Mouse (Mus musculus) testis, adult 2 months (tissue): ENCODE measurements around the gene Rps3. TPM values are rescaled to one million over a fixed set of nuclear protein-coding genes. Genes with fewer than 3 reads are reported as not detected.

Experiments
- H3K27ac ChIP-seq: fragments of 200-500 bp; 2 replicates; pipeline ENCODE4 v1.5.1; 2012; ENCODE audit warnings: low read depth, low read length; ENCODE audit not compliant: control insufficient read depth, insufficient read depth
- H3K27me3 ChIP-seq: fragments of 200-500 bp; 2 replicates; pipeline ENCODE4 v1.6.1; 2012; ENCODE audit warnings: mild to moderate bottlenecking, low read length, moderate library complexity; ENCODE audit not compliant: control insufficient read depth, insufficient read depth
- H3K36me3 ChIP-seq: fragments of 200-500 bp; 2 replicates; pipeline ENCODE4 v1.6.1; 2012; ENCODE audit warnings: mild to moderate bottlenecking, low read length; ENCODE audit not compliant: control insufficient read depth, insufficient read depth
- H3K4me1 ChIP-seq: fragments of 200-500 bp; 2 replicates; pipeline ENCODE4 v1.6.1; 2012; ENCODE audit warnings: low read length; ENCODE audit not compliant: control insufficient read depth, insufficient read depth
- H3K4me3 ChIP-seq: fragments of 200-500 bp; 2 replicates; pipeline ENCODE4 v1.5.1; 2012; ENCODE audit warnings: low read depth, mild to moderate bottlenecking, low read length, moderate library complexity, mixed read lengths; ENCODE audit not compliant: control insufficient read depth
- CTCF ChIP-seq: fragments of 200-500 bp; IDR thresholded peaks from 2 replicates; pipeline ENCODE4 v1.5.1; 2012; ENCODE audit warnings: low read depth, mild to moderate bottlenecking, inconsistent platforms, low read length, moderate library complexity; ENCODE audit not compliant: control insufficient read depth, insufficient read depth, insufficient replicate concordance
- POLR2A ChIP-seq: fragments of 200-500 bp; IDR thresholded peaks from 2 replicates; pipeline ENCODE4 v1.6.1; 2012; ENCODE audit warnings: low read depth, mild to moderate bottlenecking, inconsistent platforms, low read length, moderate library complexity; ENCODE audit not compliant: control insufficient read depth
- polyA plus RNA-seq: library from polyadenylated mRNA; depleted of rRNA; stranded (reverse); fragments of >200 nt; gene quantifications from 2 replicates; pipeline ENCODE4 v1.2.3, GENCODE M21; 2012

Gene Rps3
- polyA plus RNA-seq, 1 experiment = 70.0 TPM

DNA sequence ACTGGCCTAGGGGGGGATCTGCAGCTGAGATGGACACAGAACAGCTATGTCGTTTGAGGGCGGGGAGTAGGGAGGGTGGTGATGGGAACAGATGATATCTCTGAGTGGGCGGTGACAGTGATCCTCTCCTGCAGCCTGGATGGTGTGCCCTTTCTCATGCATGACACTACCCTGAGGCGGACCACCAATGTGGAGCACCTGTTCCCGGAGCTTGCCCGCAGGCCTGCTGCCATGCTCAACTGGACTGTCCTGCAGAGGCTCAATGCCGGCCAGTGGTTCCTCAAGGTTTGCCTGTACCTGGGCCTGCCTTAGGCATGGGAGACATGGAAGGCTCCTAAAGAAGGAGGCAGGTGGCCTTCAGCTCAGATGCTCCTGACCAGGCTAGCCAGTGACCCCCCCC, 30.7 kb downstream of the Rps3 start:
- Histone ChIP-seq H3K4me1 (no peaks in the 10 kb centered on the region; the same call in 1 of the 2 replicates), H3K27ac (no peak overlapping the region), H3K36me3 (no peaks in the 10 kb centered on the region), H3K4me3 (no peak overlapping the region), H3K27me3 (no peaks in the 10 kb centered on the region)
- TF ChIP-seq CTCF (no peak), POLR2A (no peak)

DNA sequence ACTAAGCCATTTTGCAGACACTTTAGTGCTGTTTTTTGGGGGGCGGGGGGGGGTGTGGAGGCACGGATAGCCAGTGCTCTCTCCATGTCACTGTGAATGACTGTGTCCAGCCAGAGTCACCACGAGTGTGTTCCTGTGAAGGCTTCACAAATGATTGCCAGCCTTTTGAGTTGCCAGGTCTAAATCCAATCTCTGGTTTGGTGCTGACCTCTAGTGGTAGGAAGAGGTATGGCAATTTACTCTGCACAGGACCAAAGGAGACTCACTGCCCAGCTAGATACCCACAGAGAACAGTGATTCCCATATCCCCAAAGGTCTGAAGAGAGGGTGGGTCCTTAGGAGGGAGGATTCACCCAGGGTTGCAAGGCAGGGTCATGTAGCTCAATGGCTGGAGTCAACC, 32.8 kb downstream of the Rps3 start:
- H3K36me3 ChIP-seq = no peaks in the 10 kb centered on the region
- H3K4me3 ChIP-seq = no peak overlapping the region
- no peaks in the 10 kb centered on the region for H3K27me3 ChIP-seq
- H3K27ac ChIP-seq = no peak overlapping the region
- TF ChIP-seq POLR2A (no peak), CTCF (peak; percentile 55; the same call in 1 of the 2 replicates)
- H3K4me1 ChIP-seq = no peaks in the 10 kb centered on the region; the same call in 1 of the 2 replicates

DNA sequence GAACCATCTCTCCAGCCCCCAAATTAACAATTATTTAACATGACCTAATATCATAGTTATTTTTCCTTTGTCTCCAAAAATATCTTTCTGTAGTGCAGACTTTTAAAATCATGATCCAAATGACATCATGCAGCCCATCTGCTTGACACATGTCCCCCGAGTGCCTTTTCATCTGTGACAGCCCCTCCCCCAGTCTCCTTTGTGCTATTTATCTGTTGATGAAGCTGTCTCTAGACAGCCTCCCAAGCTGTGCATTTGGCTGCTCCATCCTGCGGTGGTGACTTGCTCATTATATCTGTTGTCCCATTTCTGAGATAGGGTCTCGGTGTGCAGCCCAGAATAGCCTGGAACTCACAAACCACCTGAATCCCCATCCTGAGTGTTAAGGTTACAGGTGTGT, 33.8 kb downstream of the Rps3 start:
- Histone ChIP-seq H3K27ac (no peak overlapping the region), H3K4me1 (no peaks in the 10 kb centered on the region; the same call in 1 of the 2 replicates), H3K36me3 (no peaks in the 10 kb centered on the region), H3K27me3 (no peaks in the 10 kb centered on the region), H3K4me3 (no peak overlapping the region)
- TF ChIP-seq CTCF (no peak), POLR2A (no peak)

- no peaks in the 10 kb centered on the region; the same call in 1 of the 2 replicates for H3K4me1 ChIP-seq
- H3K36me3 ChIP-seq = no peaks in the 10 kb centered on the region
- no peak overlapping the region for H3K4me3 ChIP-seq
- TF ChIP-seq CTCF (no peak), POLR2A (no peak)
- no peaks in the 10 kb centered on the region for H3K27me3 ChIP-seq
- no peak overlapping the region for H3K27ac ChIP-seq
These were observed 34.5 kb downstream of the Rps3 start for GRCm38 (mm10) chr7:99449063-99449462.

DNA sequence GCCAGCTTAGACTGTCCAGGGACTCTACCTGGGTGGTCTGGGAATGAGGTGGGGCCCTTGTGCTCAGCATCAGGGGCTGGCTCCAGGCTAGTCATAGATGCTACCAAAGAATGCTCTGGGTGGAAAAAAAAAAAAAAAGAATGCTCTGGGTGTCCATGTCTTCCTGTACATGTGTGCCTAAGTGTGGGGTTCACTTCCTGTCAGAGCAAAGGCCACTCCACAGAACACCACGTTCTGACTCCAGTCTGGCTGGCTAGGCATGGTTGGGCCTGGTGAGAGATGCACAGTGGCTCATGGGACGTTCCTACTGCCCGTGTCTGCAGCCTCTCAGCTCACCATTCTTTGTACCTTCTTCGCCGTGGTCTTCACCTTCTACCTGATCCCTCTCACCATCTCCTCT, 34.9 kb downstream of the Rps3 start:
- Histone ChIP-seq H3K27me3 (no peaks in the 10 kb centered on the region), H3K4me3 (no peak overlapping the region), H3K27ac (no peak overlapping the region), H3K36me3 (no peaks in the 10 kb centered on the region), H3K4me1 (no peaks in the 10 kb centered on the region; the same call in 1 of the 2 replicates)
- TF ChIP-seq CTCF (no peak), POLR2A (no peak)

GRCm38 (mm10) chr7:99447323-99447722, 36.2 kb downstream of the Rps3 start:
- Histone ChIP-seq H3K4me3 (peak overlapping the region; percentile 6), H3K27ac (no peak overlapping the region), H3K27me3 (no peaks in the 10 kb centered on the region), H3K4me1 (no peaks in the 10 kb centered on the region; the same call in 1 of the 2 replicates), H3K36me3 (no peaks in the 10 kb centered on the region)
- TF ChIP-seq POLR2A = no peak
- no peak for TF ChIP-seq CTCF

DNA sequence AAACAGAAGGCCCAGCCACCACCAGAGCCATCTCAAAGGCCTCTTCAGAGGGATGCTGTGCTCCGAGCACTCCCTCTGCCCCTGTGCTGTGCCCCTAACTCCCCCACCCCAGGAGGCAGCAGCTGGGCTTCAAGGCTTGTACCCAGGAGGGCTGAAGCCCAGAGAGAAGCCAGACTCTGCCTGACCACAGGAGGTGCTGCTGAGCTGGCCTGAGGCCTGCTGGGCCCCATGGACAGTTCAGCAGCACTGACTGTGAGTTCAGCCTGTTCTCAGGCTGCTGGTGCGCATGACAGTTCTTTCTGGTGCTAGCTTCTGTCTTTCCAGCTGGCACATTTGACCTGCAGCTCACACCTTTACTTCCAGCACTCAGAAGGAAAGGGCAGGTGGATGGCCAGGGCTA, 37.7 kb downstream of the Rps3 start:
- H3K27me3 ChIP-seq = no peaks in the 10 kb centered on the region
- H3K4me1 ChIP-seq = no peaks in the 10 kb centered on the region; the same call in none of the 2 replicates
- TF ChIP-seq POLR2A = no peak
- TF ChIP-seq CTCF = peak; percentile 45; the same call in 1 of the 2 replicates
- no peak overlapping the region for H3K4me3 ChIP-seq
- no peaks in the 10 kb centered on the region for H3K36me3 ChIP-seq
- no peak overlapping the region for H3K27ac ChIP-seq

DNA sequence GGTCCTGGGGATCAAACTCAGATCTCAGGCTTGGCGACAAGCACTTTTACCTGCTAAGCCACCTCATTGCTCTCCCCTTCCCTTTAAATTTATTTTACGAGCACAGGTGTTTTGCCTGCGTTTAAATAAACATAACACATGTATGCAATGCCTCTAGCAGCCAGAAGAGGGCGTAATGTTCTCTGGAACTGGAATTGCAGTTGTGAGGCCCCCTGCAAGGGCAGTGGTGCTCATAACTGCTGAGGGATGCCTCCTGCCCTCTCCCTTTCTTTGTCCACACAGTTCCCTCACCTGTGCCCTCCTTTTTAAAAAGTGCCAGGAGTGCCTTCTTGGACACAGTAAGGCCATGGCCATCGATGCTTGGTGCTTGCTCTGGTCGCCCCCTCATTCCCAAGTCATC, 39.5 kb downstream of the Rps3 start:
- TF ChIP-seq CTCF (peak; percentile 54), POLR2A (no peak)
- Histone ChIP-seq H3K4me1 (no peaks in the 10 kb centered on the region; the same call in none of the 2 replicates), H3K4me3 (no peak overlapping the region), H3K27me3 (no peaks in the 10 kb centered on the region), H3K27ac (no peak overlapping the region), H3K36me3 (no peaks in the 10 kb centered on the region)
